Mouse (Mus musculus): ENCODE measurements around the gene Otx2.

DNA sequence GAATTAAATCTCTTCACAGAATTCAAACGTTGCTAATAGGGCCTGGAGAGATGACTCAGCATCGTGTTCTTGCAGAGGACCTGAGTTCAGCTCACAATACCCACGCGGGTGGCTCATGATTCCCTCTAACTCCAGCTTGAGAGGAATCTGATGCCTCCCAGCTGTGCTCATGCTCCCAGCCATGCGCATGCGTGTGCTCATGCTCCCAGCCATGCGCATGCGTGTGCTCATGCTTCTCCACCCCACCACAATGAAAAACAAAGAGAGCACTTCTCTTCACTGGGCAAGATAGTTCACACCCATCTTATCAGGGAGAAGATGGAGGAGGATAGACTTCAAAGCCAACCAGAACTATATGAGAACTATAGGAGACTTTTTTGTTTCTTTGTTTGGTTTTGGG is 41.3 kb downstream of the Otx2 start:
- no peak for TF ChIP-seq EP300 (IDR thresholded peaks at IDR 0.05; ENCODE audit: low read depth)
- no peak for TF ChIP-seq CTCF (IDR thresholded peaks at IDR 0.05; ENCODE audit: low read depth)

All from liver, embryonic 14.5 days (tissue).